Mouse (Mus musculus): ENCODE data around the gene Adgrl2. TPM values are rescaled to one million over a fixed set of nuclear protein-coding genes. Genes with fewer than 3 reads are reported as not detected.

Gene Adgrl2
- polyA plus RNA-seq, 1 experiment = 2.4 TPM

DNA sequence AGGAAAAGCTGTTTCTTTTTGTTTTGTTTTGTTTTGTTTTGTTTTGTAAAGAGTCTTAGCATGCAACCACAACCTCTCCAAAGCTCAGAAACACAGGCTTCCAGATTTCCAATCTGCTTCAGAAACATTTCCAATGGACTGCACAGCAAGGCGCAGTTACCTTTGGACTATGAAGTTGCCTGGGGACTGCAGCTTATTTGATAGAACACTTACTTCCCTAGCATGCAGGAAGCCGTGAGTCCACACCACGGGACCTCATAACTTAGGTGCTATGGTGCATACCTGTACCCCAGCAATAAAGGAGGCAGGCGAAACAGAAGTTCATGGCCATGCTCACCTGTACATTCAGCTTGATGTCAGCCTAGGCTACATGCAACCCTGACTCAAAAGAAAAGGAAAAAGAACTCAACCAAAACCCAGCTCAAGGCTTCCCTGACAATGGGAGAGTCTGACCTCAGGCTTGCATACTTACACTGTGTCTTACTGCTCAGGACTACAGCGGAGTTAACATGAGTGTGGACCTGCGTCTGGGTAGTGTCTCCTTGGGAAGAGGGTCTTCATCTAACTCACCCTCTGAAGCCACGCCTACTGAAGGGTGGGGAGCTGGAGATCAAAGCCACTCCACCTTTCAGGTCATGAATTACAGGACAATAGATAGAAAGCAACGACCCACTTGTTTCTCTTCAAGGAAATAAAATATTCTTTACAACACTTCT lies 91.7 kb downstream of the Adgrl2 start:
- Histone ChIP-seq H3K27ac (ENCODE audit: control insufficient read depth, insufficient read depth, low read depth, low read length, poor library complexity) (no peak overlapping the region), H3K4me1 (ENCODE audit: control insufficient read depth, insufficient read depth, low read length) (no peaks in the 10 kb centered on the region; the same call in 1 of the 2 replicates), H3K4me3 (replicated peaks; ENCODE audit: control insufficient read depth, low read depth, low read length) (no peak overlapping the region)
- 75% methylated on average over 8 of the region's 8 CpGs for WGBS
- TF ChIP-seq POLR2A (IDR thresholded peaks at IDR 0.05; ENCODE audit: borderline replicate concordance, control insufficient read depth, low read depth, low read length) (no peak), CTCF (IDR thresholded peaks at IDR 0.05; ENCODE audit: control insufficient read depth, insufficient read depth, low read length) (no peak)

DNA sequence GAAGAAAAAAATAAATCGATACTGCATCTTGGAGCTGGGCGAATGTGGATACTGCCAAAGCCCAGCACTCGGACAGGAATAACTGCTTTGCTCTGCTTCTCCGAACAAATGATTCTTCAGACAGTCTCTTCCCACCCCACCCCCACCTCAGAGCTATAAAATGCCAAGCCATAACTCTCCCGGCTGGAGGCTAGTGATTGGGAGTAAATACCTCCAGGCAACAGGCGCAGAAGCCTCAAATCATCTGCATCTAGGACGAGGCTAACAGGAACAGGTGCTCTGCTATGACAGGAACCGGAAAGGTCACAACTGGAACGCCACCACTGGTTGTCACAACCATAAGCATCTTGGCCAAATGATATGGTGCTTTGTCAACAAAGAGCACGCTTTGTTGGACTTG lies 94.1 kb downstream of the Adgrl2 start:
- TF ChIP-seq POLR2A (IDR thresholded peaks at IDR 0.05; ENCODE audit: borderline replicate concordance, control insufficient read depth, low read depth, low read length) = no peak
- TF ChIP-seq CTCF (IDR thresholded peaks at IDR 0.05; ENCODE audit: control insufficient read depth, insufficient read depth, low read length) = no peak
- WGBS = 84% methylated on average over 10 of the region's 10 CpGs
- Histone ChIP-seq H3K27ac (ENCODE audit: control insufficient read depth, insufficient read depth, low read depth, low read length, poor library complexity) (no peak overlapping the region), H3K4me1 (ENCODE audit: control insufficient read depth, insufficient read depth, low read length) (no peaks in the 10 kb centered on the region; the same call in 1 of the 2 replicates), H3K4me3 (replicated peaks; ENCODE audit: control insufficient read depth, low read depth, low read length) (no peak overlapping the region)

DNA sequence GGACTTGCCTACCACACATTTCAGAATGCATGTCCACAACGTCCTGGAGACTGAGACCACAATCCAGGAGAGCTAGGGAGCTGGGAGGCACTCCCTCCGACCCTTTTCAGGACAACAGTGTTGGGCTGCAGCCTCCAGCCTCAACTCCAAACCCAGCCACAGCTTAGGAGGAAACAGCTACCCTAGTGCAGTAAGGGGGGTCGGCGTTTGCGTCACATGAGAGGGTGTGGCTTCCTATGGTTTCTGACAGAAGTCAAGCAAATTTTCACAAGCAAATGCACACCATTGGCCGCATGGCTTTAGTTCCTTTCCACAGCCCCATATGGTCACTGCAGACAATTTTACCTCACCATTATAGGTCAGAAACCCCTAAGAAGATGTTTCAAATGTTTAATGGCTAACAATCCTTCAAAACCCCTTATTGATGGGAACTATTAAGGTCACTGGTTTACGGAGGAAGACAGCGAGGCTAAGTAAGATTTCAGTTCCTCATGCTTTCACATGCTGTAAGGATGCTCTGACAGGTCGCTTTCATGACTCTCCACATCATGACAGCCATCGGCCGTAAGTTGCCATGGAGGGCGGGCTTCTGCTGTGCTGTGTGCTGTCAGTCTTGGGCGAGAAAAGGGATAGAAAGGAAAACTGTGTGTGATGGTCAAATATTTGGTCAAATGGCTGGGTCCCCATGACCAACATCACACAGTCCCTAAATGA lies 94.8 kb downstream of the Adgrl2 start:
- Histone ChIP-seq H3K4me3 (replicated peaks; ENCODE audit: control insufficient read depth, low read depth, low read length) (no peak overlapping the region), H3K27ac (ENCODE audit: control insufficient read depth, insufficient read depth, low read depth, low read length, poor library complexity) (no peak overlapping the region), H3K4me1 (ENCODE audit: control insufficient read depth, insufficient read depth, low read length) (no peaks in the 10 kb centered on the region; the same call in 1 of the 2 replicates)
- WGBS = 44% methylated on average over 13 of the region's 13 CpGs
- TF ChIP-seq POLR2A (IDR thresholded peaks at IDR 0.05; ENCODE audit: borderline replicate concordance, control insufficient read depth, low read depth, low read length) (no peak), CTCF (IDR thresholded peaks at IDR 0.05; ENCODE audit: control insufficient read depth, insufficient read depth, low read length) (no peak)

DNA sequence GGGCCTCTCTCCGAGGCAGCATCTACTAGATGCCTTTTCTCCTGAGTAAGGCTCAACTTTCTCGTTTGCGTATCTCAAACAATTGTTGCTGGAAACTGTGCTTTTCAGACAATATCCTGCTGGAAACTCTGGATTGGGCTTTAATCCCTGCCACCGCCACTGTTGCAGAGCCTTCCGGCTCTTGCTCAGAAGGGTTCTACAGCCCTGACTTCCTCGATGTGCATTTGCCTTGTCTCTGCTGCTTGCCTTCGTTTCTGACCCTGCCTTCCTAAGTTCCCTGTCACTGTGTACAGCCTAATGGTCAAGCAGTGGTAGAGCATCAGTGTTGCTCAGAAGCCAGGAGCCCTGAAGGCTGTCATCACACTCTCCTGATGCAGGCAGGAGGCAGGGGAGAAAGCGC lies 95.5 kb downstream of the Adgrl2 start:
- no peak for TF ChIP-seq CTCF (IDR thresholded peaks at IDR 0.05; ENCODE audit: control insufficient read depth, insufficient read depth, low read length)
- TF ChIP-seq POLR2A (IDR thresholded peaks at IDR 0.05; ENCODE audit: borderline replicate concordance, control insufficient read depth, low read depth, low read length) = no peak
- H3K27ac ChIP-seq (ENCODE audit: control insufficient read depth, insufficient read depth, low read depth, low read length, poor library complexity) = no peak overlapping the region
- WGBS = 77% methylated on average over 8 of the region's 8 CpGs
- H3K4me1 ChIP-seq (ENCODE audit: control insufficient read depth, insufficient read depth, low read length) = no peaks in the 10 kb centered on the region; the same call in 1 of the 2 replicates
- no peak overlapping the region for H3K4me3 ChIP-seq (replicated peaks; ENCODE audit: control insufficient read depth, low read depth, low read length)

DNA sequence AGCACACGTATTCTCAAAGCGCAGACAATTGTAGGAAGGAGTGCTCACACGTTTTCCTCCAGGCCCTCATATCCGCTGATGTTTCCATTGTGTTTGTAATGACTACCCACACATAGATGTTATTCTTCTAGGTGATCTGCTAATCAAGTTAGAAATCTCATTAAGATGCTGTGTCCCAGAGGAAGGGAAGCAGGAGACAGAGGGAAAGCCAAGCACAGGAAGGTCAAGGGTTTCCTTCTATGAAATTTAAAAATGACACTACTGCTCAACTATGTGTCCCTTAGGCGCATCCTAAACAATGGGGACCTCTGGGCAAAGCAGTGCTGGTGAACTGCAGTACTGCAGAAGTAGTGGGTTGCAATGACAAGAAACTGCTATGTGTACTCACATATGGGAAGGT lies 102.5 kb downstream of the Adgrl2 start:
- TF ChIP-seq CTCF (IDR thresholded peaks at IDR 0.05; ENCODE audit: control insufficient read depth, insufficient read depth, low read length) = no peak
- no peak for TF ChIP-seq POLR2A (IDR thresholded peaks at IDR 0.05; ENCODE audit: borderline replicate concordance, control insufficient read depth, low read depth, low read length)
- 93% methylated on average over 5 of the region's 5 CpGs for WGBS
- Histone ChIP-seq H3K4me3 (replicated peaks; ENCODE audit: control insufficient read depth, low read depth, low read length) (no peak overlapping the region), H3K27ac (ENCODE audit: control insufficient read depth, insufficient read depth, low read depth, low read length, poor library complexity) (no peak overlapping the region), H3K4me1 (ENCODE audit: control insufficient read depth, insufficient read depth, low read length) (no peaks in the 10 kb centered on the region; the same call in 1 of the 2 replicates)

DNA sequence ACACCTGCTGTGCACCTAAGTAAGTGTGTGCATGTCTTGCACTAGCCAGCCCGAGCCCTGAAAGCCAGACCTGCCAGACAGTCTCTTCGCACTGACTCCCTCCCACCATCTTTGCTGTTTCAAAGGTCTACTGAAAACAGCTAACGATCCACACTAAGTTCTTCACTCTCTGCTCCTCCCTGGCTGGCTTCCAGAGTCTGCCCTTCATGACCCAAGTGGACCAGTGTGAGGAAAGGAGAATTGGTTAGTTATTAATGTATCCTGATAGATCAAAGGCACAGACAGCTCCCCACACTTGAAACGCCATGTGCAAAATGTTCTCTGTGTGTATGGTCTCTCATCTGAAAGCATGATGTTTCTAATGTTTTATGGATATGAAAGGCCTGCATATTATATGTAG lies 103.4 kb downstream of the Adgrl2 start:
- no peak overlapping the region for H3K4me3 ChIP-seq (replicated peaks; ENCODE audit: control insufficient read depth, low read depth, low read length)
- 83% methylated on average over 4 of the region's 4 CpGs for WGBS
- TF ChIP-seq POLR2A (IDR thresholded peaks at IDR 0.05; ENCODE audit: borderline replicate concordance, control insufficient read depth, low read depth, low read length) = no peak
- TF ChIP-seq CTCF (IDR thresholded peaks at IDR 0.05; ENCODE audit: control insufficient read depth, insufficient read depth, low read length) = no peak
- no peaks in the 10 kb centered on the region; the same call in 1 of the 2 replicates for H3K4me1 ChIP-seq (ENCODE audit: control insufficient read depth, insufficient read depth, low read length)
- H3K27ac ChIP-seq (ENCODE audit: control insufficient read depth, insufficient read depth, low read depth, low read length, poor library complexity) = no peak overlapping the region

DNA sequence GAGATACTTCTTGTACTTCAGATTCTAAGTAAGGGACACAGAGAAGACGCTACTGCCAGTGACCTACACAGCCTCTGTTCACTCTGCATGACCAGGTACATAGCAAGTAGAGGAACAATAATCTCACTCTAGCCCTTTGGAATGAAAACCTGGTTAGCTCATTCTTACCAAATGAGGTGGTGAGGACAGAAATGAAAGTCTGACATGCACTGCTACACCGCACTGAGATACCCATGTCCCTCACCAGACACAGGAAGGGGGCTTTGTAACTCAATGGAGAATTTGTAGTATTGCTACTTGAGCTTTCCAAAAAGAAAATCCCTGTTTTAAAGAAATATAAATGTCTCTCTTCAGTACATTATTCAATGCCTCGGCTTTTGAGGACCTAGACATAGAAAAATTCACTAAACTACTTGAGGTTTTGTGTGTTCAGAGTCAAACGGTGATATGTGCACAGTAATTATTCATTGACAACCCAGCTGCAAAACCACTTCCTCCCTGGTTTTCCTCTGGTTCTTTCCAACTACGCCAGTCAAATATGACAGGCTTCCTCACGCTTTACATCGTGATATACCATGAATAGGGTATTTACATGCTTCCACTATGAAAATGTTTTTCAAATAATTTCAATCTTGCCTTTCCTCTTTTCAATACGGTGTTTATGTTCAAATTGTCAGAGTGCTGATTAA lies 104.2 kb downstream of the Adgrl2 start:
- WGBS = 13% methylated on average over 8 of the region's 8 CpGs

DNA sequence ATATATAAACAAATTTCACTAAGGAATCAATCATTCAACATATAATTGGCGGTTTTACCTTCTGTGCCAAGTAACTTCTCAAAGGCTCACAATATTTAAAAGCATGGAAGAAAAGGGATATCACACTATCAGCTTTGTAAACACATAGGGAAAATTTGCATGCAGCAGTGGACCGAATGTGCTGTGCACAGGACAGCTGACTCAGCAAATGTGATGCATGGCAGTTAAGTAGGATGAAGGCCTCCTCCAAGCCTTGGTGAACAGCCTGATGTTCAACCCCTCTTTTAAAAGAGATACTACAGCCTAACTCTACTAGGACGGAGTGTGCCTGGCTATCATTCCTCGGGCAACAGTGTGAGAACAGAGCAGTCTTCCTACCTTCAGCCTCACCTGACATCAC lies 105.2 kb downstream of the Adgrl2 start:
- TF ChIP-seq POLR2A (IDR thresholded peaks at IDR 0.05; ENCODE audit: borderline replicate concordance, control insufficient read depth, low read depth, low read length) (no peak), CTCF (IDR thresholded peaks at IDR 0.05; ENCODE audit: control insufficient read depth, insufficient read depth, low read length) (no peak)
- WGBS = 78% methylated on average over 4 of the region's 4 CpGs
- H3K4me1 ChIP-seq (ENCODE audit: control insufficient read depth, insufficient read depth, low read length) = no peaks in the 10 kb centered on the region; the same call in 1 of the 2 replicates
- no peak overlapping the region for H3K4me3 ChIP-seq (replicated peaks; ENCODE audit: control insufficient read depth, low read depth, low read length)
- H3K27ac ChIP-seq (ENCODE audit: control insufficient read depth, insufficient read depth, low read depth, low read length, poor library complexity) = no peak overlapping the region

More for the DNA sequence above, 104.2 kb downstream of the Adgrl2 start:
- no peaks in the 10 kb centered on the region; the same call in 1 of the 2 replicates for H3K4me1 ChIP-seq (ENCODE audit: control insufficient read depth, insufficient read depth, low read length)
- no peak overlapping the region for H3K4me3 ChIP-seq (replicated peaks; ENCODE audit: control insufficient read depth, low read depth, low read length)
- no peak for TF ChIP-seq CTCF (IDR thresholded peaks at IDR 0.05; ENCODE audit: control insufficient read depth, insufficient read depth, low read length)
- TF ChIP-seq POLR2A (IDR thresholded peaks at IDR 0.05; ENCODE audit: borderline replicate concordance, control insufficient read depth, low read depth, low read length) = no peak
- H3K27ac ChIP-seq (ENCODE audit: control insufficient read depth, insufficient read depth, low read depth, low read length, poor library complexity) = no peak overlapping the region

All from bone marrow, adult 2 months (tissue).